Mouse (Mus musculus) embryonic facial prominence, embryonic 10.5 days (tissue): ENCODE measurements around the gene Irgm2. TPM values are rescaled to one million over a fixed set of nuclear protein-coding genes. Genes with fewer than 3 reads are reported as not detected.
"Not testable (repeated sequence)": the region's sequence is repeated elsewhere in the genome, so short reads cannot be mapped to it uniquely, and the experiment has no call there.

Experiments
- DNase-seq: peaks from one replicate; pipeline ENCODE4 v3.0.0-alpha.2; 2017; ENCODE audit warnings: low spot score
- H3K27ac ChIP-seq: fragments of 300-500 bp; sonication (generic); replicated peaks from 2 replicates; pipeline ENCODE4 v1.5.1; 2016; ENCODE audit warnings: mild to moderate bottlenecking
- H3K27me3 ChIP-seq: fragments of 300-500 bp; sonication (generic); replicated peaks from 2 replicates; pipeline ENCODE4 v1.6.1; 2016; ENCODE audit warnings: low read depth, mild to moderate bottlenecking; ENCODE audit not compliant: poor library complexity, severe bottlenecking
- H3K36me3 ChIP-seq: fragments of 300-500 bp; sonication (generic); replicated peaks from 2 replicates; pipeline ENCODE4 v1.6.1; 2016; ENCODE audit warnings: mild to moderate bottlenecking, moderate library complexity
- H3K4me1 ChIP-seq: fragments of 300-500 bp; sonication (generic); 2 replicates; pipeline ENCODE4 v1.6.1; 2016
- H3K4me3 ChIP-seq: fragments of 300-500 bp; sonication (generic); 2 replicates; pipeline ENCODE4 v1.5.1; 2016; ENCODE audit warnings: mild to moderate bottlenecking, moderate library complexity
- H3K9me3 ChIP-seq: fragments of 300-500 bp; sonication (generic); 2 replicates; pipeline ENCODE4 v1.6.1; 2016; ENCODE audit warnings: mild to moderate bottlenecking
- WGBS: fragments of 180-500 bp; shearing (Covaris S2); methylation state at CpG from one replicate; pipeline ENCODE4 v1.1.7; 2016; 5-methylcytosine and 5-hydroxymethylcytosine counted together
- polyA plus RNA-seq: library from polyadenylated mRNA; unstranded; fragments of >200 nt; fragmentation: Nextera tagmentation; extraction: Ambion mirVana; gene quantifications from 2 replicates; pipeline ENCODE4 v1.2.1, GENCODE M21; 2016

Irgm2 gene
- polyA plus RNA-seq, 1 experiment from 2014 or later = 0.54 TPM

- Histone ChIP-seq H3K4me1 (peaks cover 8% of the 10 kb centered on the region), H3K36me3 (no peaks in the 10 kb centered on the region), H3K9me3 (no peaks in the 10 kb centered on the region), H3K4me3 (no peak overlapping the region), H3K27ac (no peak overlapping the region), H3K27me3 (no peaks in the 10 kb centered on the region)
- DNase-seq = no peak
- 91% methylated on average over 6 of the region's 6 CpGs for WGBS
Observed at GRCm38 (mm10) chr11:58189675-58190074, 9.7 kb upstream of the Irgm2 start.

GRCm38 (mm10) chr11:58193326-58193725, 6.1 kb upstream of the Irgm2 start:
- 80% methylated on average over 3 of the region's 3 CpGs for WGBS
- Histone ChIP-seq H3K4me3 (no peak overlapping the region), H3K9me3 (no peaks in the 10 kb centered on the region), H3K27me3 (no peaks in the 10 kb centered on the region), H3K4me1 (peaks cover 8% of the 10 kb centered on the region), H3K27ac (no peak overlapping the region), H3K36me3 (no peaks in the 10 kb centered on the region)
- no peak for DNase-seq

- peak; percentile 45 for DNase-seq
- 49% methylated on average over 4 of the region's 4 CpGs for WGBS
- Histone ChIP-seq H3K27ac (no peak overlapping the region), H3K4me1 (peaks cover 11% of the 10 kb centered on the region), H3K9me3 (no peaks in the 10 kb centered on the region), H3K4me3 (no peak overlapping the region), H3K36me3 (no peaks in the 10 kb centered on the region), H3K27me3 (no peaks in the 10 kb centered on the region)
Observed at GRCm38 (mm10) chr11:58193860-58194520, 5.4 kb upstream of the Irgm2 start.

- H3K27ac ChIP-seq = no peak overlapping the region
- 78% methylated on average over 4 of the region's 4 CpGs for WGBS
Observed at GRCm38 (mm10) chr11:58198663-58199062, 755 bp upstream of the Irgm2 start.

GRCm38 (mm10) chr11:58200226-58200625, 808 bp downstream of the Irgm2 start:
- Histone ChIP-seq H3K27ac (no peak overlapping the region), H3K9me3 (no peaks in the 10 kb centered on the region), H3K27me3 (no peaks in the 10 kb centered on the region), H3K4me1 (peaks cover 11% of the 10 kb centered on the region; the same call in 1 of the 2 replicates), H3K4me3 (no peak overlapping the region), H3K36me3 (no peaks in the 10 kb centered on the region)
- WGBS = 92% methylated on average over 4 of the region's 4 CpGs
- DNase-seq = no peak

More at GRCm38 (mm10) chr11:58198663-58199062, 755 bp upstream of the Irgm2 start:
- H3K4me1 ChIP-seq = peaks cover 16% of the 10 kb centered on the region
- H3K4me3 ChIP-seq = peak overlapping the region; percentile 62
- no peaks in the 10 kb centered on the region for H3K27me3 ChIP-seq
- H3K36me3 ChIP-seq = no peaks in the 10 kb centered on the region
- no peak for DNase-seq
- no peaks in the 10 kb centered on the region for H3K9me3 ChIP-seq

GRCm38 (mm10) chr11:58201052-58201451, 1.6 kb downstream of the Irgm2 start:
- Histone ChIP-seq H3K27me3 (no peaks in the 10 kb centered on the region), H3K4me3 (no peak overlapping the region), H3K9me3 (no peaks in the 10 kb centered on the region), H3K4me1 (peaks cover 11% of the 10 kb centered on the region; the same call in 1 of the 2 replicates), H3K36me3 (no peaks in the 10 kb centered on the region), H3K27ac (no peak overlapping the region)
- no peak for DNase-seq
- 90% methylated on average over 12 of the region's 12 CpGs for WGBS

- 92% methylated on average over 1 of the region's 1 CpGs for WGBS
- Histone ChIP-seq H3K27me3 (no peaks in the 10 kb centered on the region; the same call in 1 of the 2 replicates), H3K9me3 (no peaks in the 10 kb centered on the region), H3K36me3 (no peaks in the 10 kb centered on the region), H3K4me3 (no peak overlapping the region), H3K27ac (no peak overlapping the region), H3K4me1 (peaks cover 22% of the 10 kb centered on the region)
- DNase-seq = no peak
Observed at GRCm38 (mm10) chr11:58210321-58210886, 11.0 kb downstream of the Irgm2 start.

- no peak for DNase-seq
- no peak overlapping the region for H3K4me3 ChIP-seq
- no peaks in the 10 kb centered on the region; the same call in 1 of the 2 replicates for H3K27me3 ChIP-seq
- peak overlapping the region; percentile 35; the same call in 1 of the 2 replicates for H3K27ac ChIP-seq
- H3K9me3 ChIP-seq = no peaks in the 10 kb centered on the region
- H3K36me3 ChIP-seq = no peaks in the 10 kb centered on the region
- peaks cover 25% of the 10 kb centered on the region for H3K4me1 ChIP-seq
- 25% methylated on average over 9 of the region's 9 CpGs for WGBS
Observed at GRCm38 (mm10) chr11:58211062-58211681, 11.8 kb downstream of the Irgm2 start.

- DNase-seq = no peak
- H3K27ac ChIP-seq = no peak overlapping the region
- H3K36me3 ChIP-seq = no peaks in the 10 kb centered on the region
- H3K4me1 ChIP-seq = peaks cover 25% of the 10 kb centered on the region
- H3K27me3 ChIP-seq = no peaks in the 10 kb centered on the region; the same call in 1 of the 2 replicates
- no peaks in the 10 kb centered on the region for H3K9me3 ChIP-seq
- WGBS = 13% methylated on average over 2 of the region's 2 CpGs
- no peak overlapping the region for H3K4me3 ChIP-seq
Observed at GRCm38 (mm10) chr11:58211682-58212067, 12.3 kb downstream of the Irgm2 start.

GRCm38 (mm10) chr11:58213673-58214342, 14.4 kb downstream of the Irgm2 start:
- Histone ChIP-seq H3K9me3 (no peaks in the 10 kb centered on the region), H3K4me1 (peaks cover 25% of the 10 kb centered on the region), H3K27me3 (no peaks in the 10 kb centered on the region; the same call in 1 of the 2 replicates), H3K4me3 (no peak overlapping the region), H3K27ac (no peak overlapping the region), H3K36me3 (no peaks in the 10 kb centered on the region)
- DNase-seq = no peak
- 82% methylated on average over 7 of the region's 7 CpGs for WGBS

GRCm38 (mm10) chr11:58214391-58215048, 15.1 kb downstream of the Irgm2 start:
- DNase-seq = peak; percentile 34
- H3K27ac ChIP-seq = peak overlapping the region; percentile 49; the same call in 1 of the 2 replicates

GRCm38 (mm10) chr11:58215049-58215430, 15.6 kb downstream of the Irgm2 start:
- H3K36me3 ChIP-seq, H3K27me3 ChIP-seq, H3K27ac ChIP-seq, DNase-seq, H3K9me3 ChIP-seq: not testable (repeated sequence)
- peaks cover 25% of the 10 kb centered on the region for H3K4me1 ChIP-seq
- peak overlapping the region; percentile 49; the same call in 1 of the 2 replicates for H3K4me3 ChIP-seq
- WGBS = 39% methylated on average over 3 of the region's 3 CpGs

More at GRCm38 (mm10) chr11:58214391-58215048, 15.1 kb downstream of the Irgm2 start:
- 42% methylated on average over 17 of the region's 17 CpGs for WGBS
- Histone ChIP-seq H3K4me3 (peak overlapping the region; percentile 49), H3K9me3 (no peaks in the 10 kb centered on the region), H3K36me3 (no peaks in the 10 kb centered on the region), H3K27me3 (no peaks in the 10 kb centered on the region; the same call in 1 of the 2 replicates), H3K4me1 (peaks cover 25% of the 10 kb centered on the region)
